Mouse (Mus musculus) cortical plate, adult 2 months (tissue): ENCODE data around the gene Akna.

ENCODE experiments used
- CTCF ChIP-seq: fragments of 200-500 bp; IDR thresholded peaks from 2 replicates; pipeline ENCODE4 v1.5.1; 2011; ENCODE audit warnings: mild to moderate bottlenecking, control low read depth, low read length; ENCODE audit not compliant: insufficient read depth; ENCODE audit errors: extremely low read depth
- POLR2A ChIP-seq: fragments of 200-500 bp; IDR thresholded peaks from 2 replicates; pipeline ENCODE4 v1.6.1; 2011; ENCODE audit warnings: mild to moderate bottlenecking, low read length, control low read depth; ENCODE audit not compliant: insufficient read depth; ENCODE audit errors: extremely low read depth

GRCm38 (mm10) chr4:63348524-63348923 is 54.6 kb downstream of the Akna start:
- TF ChIP-seq CTCF (no peak), POLR2A (no peak)
